Mouse (Mus musculus) spleen, adult 2 months (tissue): ENCODE results near the gene Ppp2r5e.

Experiments used
- CTCF ChIP-seq: fragments of 200-500 bp; IDR thresholded peaks from 2 replicates; pipeline ENCODE4 v1.5.1; 2011; ENCODE audit warnings: mild to moderate bottlenecking, inconsistent platforms; ENCODE audit not compliant: insufficient read depth, insufficient read length, insufficient replicate concordance; ENCODE audit errors: extremely low read depth
- POLR2A ChIP-seq: fragments of 200-500 bp; IDR thresholded peaks from 2 replicates; pipeline ENCODE4 v1.6.1; 2011; ENCODE audit warnings: low read depth, low read length, inconsistent platforms

GRCm38 (mm10) chr12:75522931-75523330, 73.1 kb downstream of the Ppp2r5e start:
- TF ChIP-seq CTCF (no peak), POLR2A (no peak)
